Mouse (Mus musculus) inflammation-experienced regulatory T-cells, adult 16 weeks (primary cell): ENCODE measurements around the gene Fam178b. TPM values are rescaled to one million over a fixed set of nuclear protein-coding genes. Genes with fewer than 3 reads are reported as not detected.

Experiments
- polyA plus RNA-seq: library from polyadenylated mRNA; unstranded; fragments of 100-300 nt; shearing (Covaris generic); gene quantifications from one replicate; pipeline ENCODE4 v1.2.1, GENCODE M21; 2017

Gene Fam178b
- not detected for polyA plus RNA-seq

DNA sequence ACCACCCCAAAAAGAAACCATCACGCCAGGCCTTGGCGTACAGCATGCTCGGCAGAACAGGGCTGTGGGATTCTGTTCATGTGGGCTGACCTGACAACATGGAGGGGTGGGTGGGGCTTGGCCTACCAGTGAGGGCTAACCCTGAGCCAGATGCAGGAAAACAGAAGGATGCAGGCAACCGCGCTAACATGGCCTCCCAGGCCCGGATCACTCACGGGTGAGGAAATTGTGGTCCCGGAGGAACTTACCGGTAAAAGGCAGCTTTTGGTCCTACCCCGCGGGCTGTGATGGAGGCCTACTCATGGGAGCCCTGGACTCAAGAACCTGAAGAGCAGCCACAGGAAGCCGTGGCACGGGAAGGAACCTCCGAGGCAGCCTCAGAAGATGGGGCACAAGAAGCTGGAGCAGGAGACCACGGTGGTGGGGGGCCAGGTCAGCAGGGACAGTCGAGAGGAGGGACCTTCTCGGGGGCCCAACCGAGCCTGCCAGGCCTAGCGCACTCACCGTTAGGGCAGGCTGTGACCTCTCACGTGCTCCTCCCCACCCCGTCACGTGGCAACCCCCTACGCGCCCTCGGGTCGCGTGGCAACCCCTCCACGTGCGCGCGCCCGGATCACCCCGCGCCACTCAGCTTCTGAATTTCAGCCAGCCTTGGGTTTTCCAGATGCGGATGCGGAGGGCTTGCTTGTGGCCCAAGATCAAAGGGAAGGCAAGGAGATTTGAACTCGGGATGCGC lies at the start of gene Fam178b:
TSS of gene Fam178b (minus strand) at position 564 of the 736 bp plus-strand sequence.

DNA sequence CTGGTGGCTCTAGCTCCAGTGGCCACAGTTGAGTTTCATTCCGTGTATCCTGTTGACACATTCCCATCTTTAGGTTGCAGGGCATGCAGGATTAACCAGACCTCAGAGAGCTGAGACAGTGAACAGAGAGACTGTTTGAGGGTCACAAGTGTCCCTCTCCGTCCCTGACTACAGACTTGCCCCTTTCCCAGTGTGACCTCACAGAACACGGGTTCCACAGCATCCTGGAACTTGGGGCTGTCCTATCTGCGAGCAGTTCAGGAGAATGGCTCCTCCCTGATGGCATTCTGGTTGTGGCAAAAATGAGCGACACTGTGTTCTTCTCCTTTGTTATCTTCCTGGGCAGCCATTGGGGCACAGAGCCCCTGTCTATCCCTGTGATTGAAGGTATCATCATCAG lies 31.3 kb upstream of the Fam178b start, which contains the start of gene Actr1b:
TSS of gene Actr1b (minus strand) at position 112 of the 400 bp plus-strand sequence.

DNA sequence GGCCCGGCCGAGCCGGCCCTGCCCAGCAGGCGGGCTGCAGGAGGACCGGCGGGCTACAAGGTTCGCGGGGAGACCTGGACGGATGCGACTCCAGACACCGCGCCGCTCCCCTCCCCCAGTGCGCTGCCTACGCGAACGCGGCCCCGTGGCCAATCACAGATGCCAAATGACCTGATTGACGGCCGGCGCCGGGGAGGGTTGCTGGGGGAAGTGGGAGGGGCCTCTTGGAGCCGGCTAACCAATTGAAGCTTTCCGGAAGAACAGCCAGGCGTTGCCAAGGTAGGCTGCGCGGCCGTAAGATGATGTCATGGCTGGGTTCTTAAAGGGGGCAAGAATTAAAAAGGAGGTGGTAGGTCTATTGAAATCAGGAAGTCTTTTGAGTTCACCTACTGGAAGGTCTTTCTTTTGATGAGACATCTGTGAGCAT lies 26.9 kb upstream of the Fam178b start, which contains the start of gene 4933424G06Rik:
TSS of gene 4933424G06Rik (plus strand) at position 296 of the 427 bp plus-strand sequence.

DNA sequence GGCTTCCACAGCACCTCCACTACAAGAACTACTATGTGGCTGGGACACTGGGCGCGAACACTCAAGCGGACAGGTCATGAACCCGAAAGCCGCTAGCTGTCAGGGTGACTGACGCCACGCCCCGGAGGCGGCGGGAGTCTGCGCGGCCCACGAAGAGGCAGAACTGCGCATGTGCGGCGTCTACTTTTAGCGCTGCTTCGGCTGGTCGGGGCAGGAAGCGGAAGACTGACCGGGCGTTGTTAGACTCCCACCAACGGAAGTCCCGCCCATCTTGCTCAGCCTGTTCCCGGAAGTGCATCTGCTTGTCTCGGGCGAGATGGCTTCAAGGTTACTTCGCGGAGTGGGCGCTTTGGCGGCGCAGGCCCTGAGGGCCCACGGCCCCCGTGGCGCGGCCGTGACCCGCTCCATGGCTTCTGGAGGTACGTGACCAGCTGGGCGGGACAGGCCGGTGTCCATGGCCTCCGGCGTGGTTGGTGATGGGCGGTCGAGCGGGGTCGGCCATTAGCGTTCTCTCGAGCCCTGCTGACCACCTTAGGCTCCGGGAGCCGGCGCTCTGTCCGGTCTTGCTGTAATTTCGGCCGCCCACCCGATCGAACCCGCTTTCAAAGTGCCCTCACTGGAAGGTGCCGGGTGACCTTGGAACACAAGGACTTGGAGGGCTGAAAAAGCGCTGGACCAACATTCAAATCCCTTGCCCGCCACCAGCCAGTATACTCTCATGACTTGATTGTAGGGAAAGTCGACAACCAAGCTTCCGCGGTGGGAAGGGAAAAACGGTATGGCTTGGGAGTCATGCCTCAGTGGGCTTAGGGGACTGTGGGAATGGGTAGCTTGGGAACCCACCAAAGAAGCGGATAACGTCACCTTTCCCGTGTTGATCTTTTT lies 8.5 kb upstream of the Fam178b start, which contains the start of gene Cox5b:
TSS of gene Cox5b (plus strand) at position 179 of the 885 bp plus-strand sequence.

DNA sequence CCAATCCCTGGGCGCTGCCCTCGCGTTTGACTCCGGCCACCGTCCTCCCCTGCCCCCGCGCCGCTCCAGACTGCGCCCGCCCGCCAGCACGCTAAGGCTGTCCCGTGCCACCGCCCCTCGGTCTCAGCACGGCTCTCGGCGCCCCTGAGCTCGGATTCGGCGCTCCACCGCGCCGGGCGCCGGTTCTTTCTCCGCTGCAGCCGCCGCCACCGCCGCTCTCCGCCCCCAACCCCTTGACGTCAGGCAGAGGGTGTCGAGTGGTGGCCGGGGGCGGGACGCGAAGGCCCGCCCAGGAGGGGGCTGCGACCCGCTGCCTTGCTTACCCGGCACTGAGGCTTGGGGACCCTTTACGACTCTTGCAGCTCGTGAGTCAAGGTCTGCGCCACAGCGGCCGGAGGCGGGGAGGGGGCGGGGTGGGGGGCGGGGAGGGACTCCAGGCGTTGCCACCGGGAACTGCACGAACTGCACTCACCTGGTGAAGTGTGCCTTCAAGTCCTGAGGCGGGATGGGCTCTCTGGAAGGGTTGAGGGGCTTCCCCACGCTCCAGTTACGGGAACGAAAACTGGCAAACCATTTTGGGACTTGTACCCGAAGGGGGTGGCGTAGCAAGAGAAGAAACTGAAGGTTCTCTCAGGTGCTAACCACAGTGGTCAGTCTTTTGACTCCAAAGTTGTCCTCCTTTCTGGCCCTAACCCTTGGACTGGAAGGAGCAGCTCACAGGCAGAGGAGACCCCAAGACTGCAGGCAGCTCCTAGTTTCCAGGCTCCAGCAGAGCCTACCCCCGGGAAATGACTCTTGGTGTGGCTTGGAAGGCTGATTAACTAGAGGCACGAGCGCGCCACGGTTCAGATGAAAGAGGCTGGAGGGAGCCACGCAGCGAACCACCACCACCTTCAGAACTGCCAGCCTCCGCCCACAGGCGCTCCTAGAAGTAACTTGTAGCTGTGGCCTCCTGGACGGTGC lies 124.7 kb downstream of the Fam178b start, which contains the start of gene Sema4c:
TSS of gene Sema4c (minus strand) at position 319 of the 963 bp plus-strand sequence.

DNA sequence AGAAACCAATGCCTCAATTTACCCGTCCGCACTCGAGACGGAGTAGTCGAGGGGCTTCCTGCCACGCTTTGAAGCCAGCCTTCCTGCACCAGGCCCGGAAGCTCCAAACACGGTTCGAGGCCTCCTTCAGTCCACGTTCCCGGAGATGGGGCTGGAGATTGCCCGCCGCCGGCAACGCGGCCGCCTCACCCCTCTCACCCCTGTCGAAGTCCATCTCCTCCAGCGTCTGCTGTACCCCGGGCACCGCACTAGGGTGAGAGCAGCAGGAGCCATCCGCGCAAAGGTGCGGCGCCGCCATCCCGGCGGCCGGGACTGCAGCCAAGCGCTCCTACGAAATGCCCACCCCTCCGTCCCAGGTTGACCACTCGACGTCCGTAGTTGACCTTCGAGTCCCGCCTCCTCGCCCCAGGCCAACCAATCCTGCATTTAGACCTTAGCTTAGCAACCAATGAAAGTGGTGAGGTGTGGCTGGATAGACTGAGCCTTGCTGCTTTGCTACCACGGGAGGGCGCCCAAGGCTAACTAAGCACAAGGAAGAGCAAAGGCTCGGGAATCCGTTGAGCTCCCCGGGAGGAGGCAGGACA lies 136.0 kb downstream of the Fam178b start, which contains the start of gene Ankrd39:
TSS of gene Ankrd39 (minus strand) at position 558 of the 584 bp plus-strand sequence.

DNA sequence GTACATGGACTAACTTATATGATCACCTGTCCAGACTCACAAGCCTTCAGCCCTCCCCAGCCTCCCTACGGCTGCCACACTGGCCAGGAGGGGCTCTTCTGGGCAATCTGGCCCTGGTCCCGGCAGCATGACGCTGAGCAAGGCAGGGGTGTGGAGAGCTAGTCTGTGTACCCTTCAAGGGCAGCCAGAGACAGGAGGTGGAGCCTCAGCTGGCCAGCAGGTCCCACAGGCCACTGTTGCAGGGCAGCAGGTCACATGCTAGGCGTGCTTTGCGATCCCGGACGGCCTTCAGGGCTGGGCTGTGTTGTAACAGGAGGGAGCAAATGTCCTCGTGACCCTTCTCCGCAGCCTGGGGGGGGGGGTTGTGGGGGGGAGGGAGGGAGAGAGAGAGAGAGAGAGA lies 143.8 kb downstream of the Fam178b start, which contains the start of gene Gm42417:
TSS of gene Gm42417 (minus strand) at position 244 of the 400 bp plus-strand sequence.

DNA sequence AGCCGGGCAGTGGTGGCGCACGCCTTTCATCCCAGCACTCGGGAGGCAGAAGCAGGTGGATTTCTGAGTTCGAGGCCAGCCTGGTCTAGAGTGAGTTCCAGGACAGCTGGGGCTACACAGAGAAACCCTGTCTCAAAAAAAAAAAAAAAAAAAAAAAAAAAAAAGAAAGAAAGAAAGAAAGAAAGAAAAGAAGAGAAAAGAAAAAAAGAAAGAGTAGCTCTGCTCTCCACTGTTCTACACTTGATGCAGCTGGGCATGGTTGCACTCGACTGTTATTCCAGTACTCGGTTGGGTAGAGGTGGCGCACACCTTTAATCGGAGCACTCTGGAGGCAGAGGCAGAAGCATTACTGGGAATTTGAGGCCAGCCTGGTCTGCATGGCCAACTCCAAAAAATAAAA lies 146.2 kb downstream of the Fam178b start, which contains the start of gene Ankrd23:
TSS of gene Ankrd23 (minus strand) at position 101 of the 400 bp plus-strand sequence.

Other genes with a start within 250 kb of the Fam178b start
- gene Lman2l, start 237.9 kb downstream of the Fam178b start, polyA plus RNA-seq = 36.5 TPM
- 2.2 TPM for gene Cnnm4, start 211.6 kb downstream of the Fam178b start, polyA plus RNA-seq
- 3.3 TPM for gene Cnnm3, start 171.3 kb downstream of the Fam178b start, polyA plus RNA-seq
- gene Ankrd23, start 146.3 kb downstream of the Fam178b start, polyA plus RNA-seq = 28.9 TPM
- gene Gm42417, start 143.8 kb downstream of the Fam178b start, polyA plus RNA-seq = not detected
- gene Ankrd39, start 135.7 kb downstream of the Fam178b start, polyA plus RNA-seq = 46.5 TPM
- 1.00 TPM for gene Sema4c, start 124.8 kb downstream of the Fam178b start, polyA plus RNA-seq
- gene Cox5b, start 8.3 kb upstream of the Fam178b start, polyA plus RNA-seq = 475 TPM
- gene 4933424G06Rik, start 27.0 kb upstream of the Fam178b start, polyA plus RNA-seq = not detected
- 70.5 TPM for gene Actr1b, start 31.2 kb upstream of the Fam178b start, polyA plus RNA-seq
- gene Zap70, start 78.6 kb upstream of the Fam178b start, polyA plus RNA-seq = 230 TPM